Mouse (Mus musculus) neural tube, embryonic 11.5 days (tissue): ENCODE measurements around the gene Trim65. TPM values are rescaled to one million over a fixed set of nuclear protein-coding genes. Genes with fewer than 3 reads are reported as not detected.
A peak's percentile ranks its signal among the peaks of the same experiment; 100 is the strongest.

ENCODE experiments used
- ATAC-seq: fragments of 200-750 bp; cut with Nextera tagmentation; 2 replicates; pipeline ENCODE4 v1.8.0; 2017; ENCODE audit warnings: moderate number of reproducible peaks, mild to moderate bottlenecking, moderate TSS enrichment, moderate library complexity; ENCODE audit not compliant: insufficient read depth, low FRiP score, low TSS enrichment
- DNase-seq: peaks from one replicate; pipeline ENCODE4 v3.0.0-alpha.2; 2015; ENCODE audit warnings: low spot score
- H3K27ac ChIP-seq: fragments of 300-500 bp; sonication (generic); 2 replicates; pipeline ENCODE4 v1.5.1; 2014; ENCODE audit warnings: low read depth, mild to moderate bottlenecking, low read length
- H3K27me3 ChIP-seq: fragments of 300-500 bp; sonication (generic); 2 replicates; pipeline ENCODE4 v1.6.1; 2014; ENCODE audit warnings: mild to moderate bottlenecking, low read length, mixed read lengths; ENCODE audit not compliant: control insufficient read depth, insufficient read depth
- H3K36me3 ChIP-seq: fragments of 300-500 bp; sonication (generic); 2 replicates; pipeline ENCODE4 v1.6.1; 2014; ENCODE audit warnings: mild to moderate bottlenecking, low read length, moderate library complexity, mixed read lengths; ENCODE audit not compliant: control insufficient read depth, insufficient read depth
- H3K4me1 ChIP-seq: fragments of 300-500 bp; sonication (generic); 2 replicates; pipeline ENCODE4 v1.6.1; 2014; ENCODE audit warnings: low read length, mixed read lengths; ENCODE audit not compliant: control insufficient read depth, insufficient read depth
- H3K4me2 ChIP-seq: fragments of 300-500 bp; sonication (generic); 2 replicates; pipeline ENCODE4 v1.6.1; 2014; ENCODE audit warnings: low read depth, mild to moderate bottlenecking, moderate library complexity
- H3K4me3 ChIP-seq: fragments of 300-500 bp; sonication (generic); 2 replicates; pipeline ENCODE4 v1.5.1; 2014; ENCODE audit warnings: low read depth, low read length
- H3K9ac ChIP-seq: fragments of 300-500 bp; sonication (generic); 2 replicates; pipeline ENCODE4 v1.6.1; 2014; ENCODE audit warnings: mild to moderate bottlenecking, low read length
- H3K9me3 ChIP-seq: fragments of 300-500 bp; sonication (generic); 2 replicates; pipeline ENCODE4 v1.6.1; 2016; ENCODE audit warnings: low read length; ENCODE audit not compliant: control insufficient read depth
- WGBS: fragments of 180-500 bp; shearing (Covaris S2); extraction: QIAGEN DNeasy Blood & Tissue Kit; methylation state at CpG from one replicate; pipeline ENCODE4 v1.1.7; 2014; 5-methylcytosine and 5-hydroxymethylcytosine counted together
- polyA plus RNA-seq: library from polyadenylated mRNA; unstranded; fragments of >200 nt; fragmentation: Nextera tagmentation; extraction: Ambion mirVana; gene quantifications from 2 replicates; pipeline ENCODE4 v1.2.1, GENCODE M21; 2014

The Trim65 gene
- polyA plus RNA-seq, 1 experiment from 2014 or later: 1.6 TPM

GRCm38 (mm10) chr11:116089545-116089944, 41.4 kb downstream of the Trim65 start:
- Histone ChIP-seq H3K4me1 (peaks cover 6% of the 10 kb centered on the region; the same call in 1 of the 2 replicates), H3K9ac (no peak overlapping the region), H3K4me3 (no peak overlapping the region), H3K4me2 (no peak overlapping the region), H3K27ac (no peak overlapping the region), H3K9me3 (no peaks in the 10 kb centered on the region), H3K27me3 (no peaks in the 10 kb centered on the region), H3K36me3 (no peaks in the 10 kb centered on the region)
- DNase-seq (no peak), ATAC-seq (no peak)
- 91% methylated on average over 6 of the region's 6 CpGs for WGBS

- no peaks in the 10 kb centered on the region for H3K9me3 ChIP-seq
- H3K27me3 ChIP-seq: no peaks in the 10 kb centered on the region
- no peaks in the 10 kb centered on the region for H3K36me3 ChIP-seq
- H3K4me3 ChIP-seq: no peak overlapping the region
- H3K4me2 ChIP-seq: no peak overlapping the region
- DNase-seq (no peak), ATAC-seq (no peak)
- no peak overlapping the region for H3K9ac ChIP-seq
- peaks cover 6% of the 10 kb centered on the region; the same call in 1 of the 2 replicates for H3K4me1 ChIP-seq
- no peak overlapping the region for H3K27ac ChIP-seq
- 90% methylated on average over 11 of the region's 11 CpGs for WGBS
These were observed 42.1 kb downstream of the Trim65 start for GRCm38 (mm10) chr11:116088741-116089394.

- no peak overlapping the region for H3K4me2 ChIP-seq
- no peak overlapping the region for H3K9ac ChIP-seq
- no peak overlapping the region for H3K27ac ChIP-seq
- H3K27me3 ChIP-seq: no peaks in the 10 kb centered on the region
- no peak overlapping the region for H3K4me3 ChIP-seq
- H3K4me1 ChIP-seq: peaks cover 6% of the 10 kb centered on the region; the same call in 1 of the 2 replicates
- DNase-seq (no peak), ATAC-seq (no peak)
- H3K9me3 ChIP-seq: no peaks in the 10 kb centered on the region
- 0 out of 2 replicates have a peak, but pooled peaks cover 3% of the 10 kb centered on the region for H3K36me3 ChIP-seq
- WGBS: 91% methylated on average over 8 of the region's 8 CpGs
These were observed 42.7 kb downstream of the Trim65 start for GRCm38 (mm10) chr11:116088188-116088587.

GRCm38 (mm10) chr11:116087194-116088130, 43.5 kb downstream of the Trim65 start:
- ATAC-seq: peak; percentile 82
- DNase-seq: peak; percentile 88

GRCm38 (mm10) chr11:116086258-116087193, 44.4 kb downstream of the Trim65 start, which contains the start of gene Wbp2:
Wbp2 (minus strand) TSS chr11:116086995.
- peak within 1 kb of the TSS; percentile 58 for H3K27ac ChIP-seq
- H3K27me3 ChIP-seq: no peaks in the 10 kb centered on the region
- DNase-seq (peak; percentile 98), ATAC-seq (peak; percentile 95)
- H3K4me2 ChIP-seq: peak within 1 kb of the TSS; percentile 65
- peak within 1 kb of the TSS; percentile 43 for H3K9ac ChIP-seq
- no peaks in the 10 kb centered on the region for H3K9me3 ChIP-seq
- WGBS: 7% methylated on average over 35 of the region's 43 CpGs
- H3K4me3 ChIP-seq: peak within 1 kb of the TSS; percentile 36
- peaks cover 6% of the 10 kb centered on the region; the same call in 1 of the 2 replicates for H3K4me1 ChIP-seq
- peaks cover 8% of the 10 kb centered on the region for H3K36me3 ChIP-seq

More at GRCm38 (mm10) chr11:116087194-116088130, 43.5 kb downstream of the Trim65 start:
- H3K4me1 ChIP-seq: peaks cover 6% of the 10 kb centered on the region; the same call in 1 of the 2 replicates
- no peaks in the 10 kb centered on the region for H3K9me3 ChIP-seq
- peaks cover 6% of the 10 kb centered on the region; the same call in 1 of the 2 replicates for H3K36me3 ChIP-seq
- no peak overlapping the region for H3K27ac ChIP-seq
- H3K4me2 ChIP-seq: peak overlapping the region; percentile 53
- 4% methylated on average over 31 of the region's 31 CpGs for WGBS
- peak overlapping the region; percentile 43 for H3K9ac ChIP-seq
- H3K4me3 ChIP-seq: peak overlapping the region; percentile 36
- H3K27me3 ChIP-seq: no peaks in the 10 kb centered on the region

GRCm38 (mm10) chr11:116084166-116084565, 46.8 kb downstream of the Trim65 start:
- Histone ChIP-seq H3K4me1 (peaks cover 6% of the 10 kb centered on the region), H3K4me2 (no peak overlapping the region), H3K27ac (no peak overlapping the region), H3K36me3 (peaks cover 13% of the 10 kb centered on the region), H3K9me3 (no peaks in the 10 kb centered on the region), H3K4me3 (no peak overlapping the region), H3K27me3 (no peaks in the 10 kb centered on the region), H3K9ac (no peak overlapping the region)
- WGBS: 90% methylated on average over 6 of the region's 6 CpGs
- ATAC-seq: no peak
- DNase-seq: no peak

- 92% methylated on average over 14 of the region's 14 CpGs for WGBS
- Histone ChIP-seq H3K36me3 (peaks cover 13% of the 10 kb centered on the region), H3K9me3 (no peaks in the 10 kb centered on the region), H3K4me3 (no peak overlapping the region), H3K4me2 (no peak overlapping the region), H3K4me1 (peaks cover 16% of the 10 kb centered on the region), H3K27me3 (no peaks in the 10 kb centered on the region), H3K9ac (no peak overlapping the region), H3K27ac (no peak overlapping the region)
- DNase-seq (no peak), ATAC-seq (no peak)
These were observed 47.7 kb downstream of the Trim65 start for GRCm38 (mm10) chr11:116083096-116083672.

- no peak overlapping the region for H3K4me3 ChIP-seq
- 76% methylated on average over 6 of the region's 6 CpGs for WGBS
- H3K27me3 ChIP-seq: no peaks in the 10 kb centered on the region
- peaks cover 18% of the 10 kb centered on the region for H3K4me1 ChIP-seq
- no peak overlapping the region for H3K9ac ChIP-seq
- H3K9me3 ChIP-seq: no peaks in the 10 kb centered on the region
- no peak overlapping the region for H3K27ac ChIP-seq
- ATAC-seq (no peak), DNase-seq (peak; percentile 21)
- H3K36me3 ChIP-seq: peaks cover 13% of the 10 kb centered on the region
- H3K4me2 ChIP-seq: no peak overlapping the region
These were observed 49.8 kb downstream of the Trim65 start for GRCm38 (mm10) chr11:116081081-116081480.
